ENCODE assay signal across 24 mouse cellular contexts in the genomic region with DNA sequence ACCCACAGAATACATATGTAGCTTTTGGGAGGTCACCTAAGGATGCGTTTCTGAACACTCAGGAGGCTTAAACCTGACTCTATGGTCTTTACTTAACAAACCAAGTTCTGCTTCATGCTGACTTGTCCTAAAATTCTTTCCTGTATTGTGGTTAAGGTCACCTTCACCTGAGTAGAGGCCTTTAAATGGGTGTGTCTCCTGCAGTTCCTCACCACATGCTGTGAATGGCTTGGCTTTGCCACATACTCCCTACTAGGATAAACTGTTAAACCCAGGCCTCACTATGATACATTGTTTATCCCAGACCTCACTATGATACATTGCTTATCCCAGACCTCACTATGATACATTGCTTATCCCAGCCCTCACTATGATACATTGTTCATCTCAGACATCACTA. TPM values are rescaled to one million over a fixed set of nuclear protein-coding genes. Genes with fewer than 3 reads are reported as not detected.
"Had no signal": no experiment of that assay in that cellular context is flagged by ENCODE, and none has a peak within 500 bp of the region (broad histone marks: within the 10 kb centered on the region; RNA-seq: fewer than 3 reads in every experiment).

No protein-coding gene starts in this region.

- H3K36me3 ChIP-seq: liver, embryonic 15.5 days; lung, embryonic 15.5 days; midbrain, embryonic 13.5 days; midbrain, embryonic 15.5 days; neural tube, embryonic 13.5 days; neural tube, embryonic 15.5 days; stomach, embryonic 15.5 days had no signal

- DNase-seq: liver, postnatal 0 days; lung, adult 2 months; lung, postnatal 14 days; lung, postnatal 36 days; retina, postnatal 1 day; right cerebral cortex, adult 18-20 months; right cerebral cortex, postnatal 14 days; thymus, adult 2 months; thymus, postnatal 25 days; thymus, postnatal 4 days had no signal

- H3K9ac ChIP-seq: liver, embryonic 15.5 days; liver, postnatal 0 days; lung, embryonic 15.5 days; midbrain, embryonic 13.5 days; midbrain, embryonic 15.5 days; neural tube, embryonic 13.5 days; neural tube, embryonic 15.5 days; stomach, embryonic 15.5 days had no signal

- H3K4me3 ChIP-seq: liver, embryonic 15.5 days; lung, embryonic 15.5 days; megakaryocyte, embryonic 14.5 days; midbrain, embryonic 13.5 days; midbrain, embryonic 15.5 days; myocyte; neural tube, embryonic 13.5 days; neural tube, embryonic 15.5 days; stomach, embryonic 15.5 days had no signal

- H3K9me3 ChIP-seq: liver, embryonic 15.5 days; lung, embryonic 15.5 days; megakaryocyte, embryonic 14.5 days; midbrain, embryonic 13.5 days; midbrain, embryonic 15.5 days; neural tube, embryonic 13.5 days; neural tube, embryonic 15.5 days; stomach, embryonic 15.5 days had no signal

- H3K27ac ChIP-seq: liver, embryonic 15.5 days; lung, embryonic 15.5 days; macrophage; midbrain, embryonic 13.5 days; midbrain, embryonic 15.5 days; neural tube, embryonic 13.5 days; neural tube, embryonic 15.5 days; stomach, embryonic 15.5 days; stomach, postnatal 0 days had no signal

- H3K27me3 ChIP-seq: stomach, embryonic 15.5 days had no signal

- H3K4me1 ChIP-seq: liver, embryonic 15.5 days had no signal

RNA-seq across cellular contexts. Expression of a gene that starts 22.7 kb away (rescaled TPM):
- total RNA-seq: megakaryocyte progenitor cell, adult 5-6 weeks had no signal
- polyA plus RNA-seq: liver, embryonic 15.5 days; liver, postnatal 0 days; midbrain, embryonic 11.5 days; spleen, adult 2 months had no signal
